Mouse (Mus musculus): ENCODE data around the gene Gorasp1. TPM values are rescaled to one million over a fixed set of nuclear protein-coding genes. Genes with fewer than 3 reads are reported as not detected.

The Gorasp1 gene
- total RNA-seq, 2 experiments from 2014 or later, result 26.1 to 26.2 TPM

GRCm38 (mm10) chr9:119894339-119895009 is 42.9 kb downstream of the Gorasp1 start, which contains the start of gene Wdr48:
TSS of gene Wdr48 (plus strand) at chr9:119894878.
- DNase-seq (ENCODE audit: extremely low spot score in 1 of 2, low spot score in 2 of 2), result peak; percentile 98 to 99
- intact Hi-C loops (cut with DNase I), result loop anchor here (10.0 kb wide), 1 partner anchor 250 kb away; no protein-coding TSS in a partner anchor

DNA sequence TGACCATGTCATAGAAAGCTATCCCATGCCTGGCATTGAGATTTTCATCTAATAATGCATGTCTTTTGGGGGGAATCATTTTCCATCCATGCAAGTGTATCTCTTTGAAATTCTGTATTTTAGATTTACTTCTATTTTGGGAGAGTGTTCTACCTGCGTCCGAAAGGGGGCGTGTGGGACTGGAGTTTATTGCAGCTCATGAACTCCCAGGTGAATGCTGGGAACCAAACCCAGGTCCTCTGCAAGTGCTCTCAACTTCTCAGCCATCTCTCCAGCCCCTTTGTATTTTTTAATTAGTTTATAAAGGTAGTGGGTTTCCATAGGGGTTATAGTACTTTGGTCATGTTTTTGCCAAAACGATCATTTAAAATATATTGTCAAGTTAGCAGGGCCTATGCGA is 43.5 kb downstream of the Gorasp1 start:
- DNase-seq (ENCODE audit: extremely low spot score in 1 of 2, low spot score in 2 of 2), result no peak
- intact Hi-C loops (cut with DNase I), result loop anchor here (10.0 kb wide), 1 partner anchor 249 kb away; no protein-coding TSS in a partner anchor

GRCm38 (mm10) chr9:119890692-119891091 is 46.7 kb downstream of the Gorasp1 start:
- intact Hi-C loops (cut with DNase I), result loop anchor here (10.0 kb wide), 1 partner anchor 246 kb away; no protein-coding TSS in a partner anchor
- peak in 1 of 2 experiments; percentile 48 for DNase-seq (ENCODE audit: extremely low spot score in 1 of 2, low spot score in 2 of 2)

DNA sequence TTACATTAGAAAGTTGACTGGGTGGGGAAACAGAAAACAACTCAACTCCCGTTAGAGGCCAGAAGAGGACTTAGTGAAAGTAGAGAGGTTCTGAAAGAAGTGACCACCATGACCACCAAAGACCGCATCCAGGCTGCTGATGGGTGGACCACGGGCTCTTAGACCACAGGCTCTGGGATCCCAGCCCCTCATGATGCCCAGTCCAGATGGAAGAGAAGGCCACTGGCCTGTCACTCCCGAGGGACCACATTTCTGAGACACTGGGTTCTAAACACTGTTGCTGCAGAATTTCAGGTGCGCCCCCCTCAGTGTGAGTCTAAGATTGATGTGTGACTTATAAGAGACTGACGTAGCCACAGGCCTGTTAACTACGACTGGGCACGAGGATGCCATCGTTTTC is 47.9 kb downstream of the Gorasp1 start:
- DNase-seq (ENCODE audit: extremely low spot score in 1 of 2, low spot score in 2 of 2), result no peak
- intact Hi-C loops (cut with DNase I), result no loop called here

DNA sequence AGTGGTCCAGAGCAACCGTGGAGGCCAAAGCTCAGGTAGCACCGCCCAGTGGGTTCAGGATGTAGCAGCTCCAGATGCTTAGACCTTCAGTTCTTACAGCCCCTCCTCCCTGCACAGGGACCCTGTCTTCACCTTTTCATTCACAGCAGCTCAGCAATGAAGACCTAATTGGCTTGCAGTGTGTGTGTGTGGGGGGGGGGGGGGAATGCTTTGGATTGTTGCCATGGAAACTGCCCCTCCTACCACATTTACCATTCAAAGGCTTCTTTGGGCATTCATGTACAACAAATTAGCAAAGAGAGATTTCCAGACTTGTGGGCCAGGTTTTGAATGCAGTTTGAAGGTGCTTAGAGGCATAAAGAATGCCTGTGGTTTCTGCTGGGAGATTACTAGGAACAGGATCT is 48.5 kb downstream of the Gorasp1 start:
- intact Hi-C loops (cut with DNase I), result no loop called here
- no peak for DNase-seq (ENCODE audit: extremely low spot score in 1 of 2, low spot score in 2 of 2)

DNA sequence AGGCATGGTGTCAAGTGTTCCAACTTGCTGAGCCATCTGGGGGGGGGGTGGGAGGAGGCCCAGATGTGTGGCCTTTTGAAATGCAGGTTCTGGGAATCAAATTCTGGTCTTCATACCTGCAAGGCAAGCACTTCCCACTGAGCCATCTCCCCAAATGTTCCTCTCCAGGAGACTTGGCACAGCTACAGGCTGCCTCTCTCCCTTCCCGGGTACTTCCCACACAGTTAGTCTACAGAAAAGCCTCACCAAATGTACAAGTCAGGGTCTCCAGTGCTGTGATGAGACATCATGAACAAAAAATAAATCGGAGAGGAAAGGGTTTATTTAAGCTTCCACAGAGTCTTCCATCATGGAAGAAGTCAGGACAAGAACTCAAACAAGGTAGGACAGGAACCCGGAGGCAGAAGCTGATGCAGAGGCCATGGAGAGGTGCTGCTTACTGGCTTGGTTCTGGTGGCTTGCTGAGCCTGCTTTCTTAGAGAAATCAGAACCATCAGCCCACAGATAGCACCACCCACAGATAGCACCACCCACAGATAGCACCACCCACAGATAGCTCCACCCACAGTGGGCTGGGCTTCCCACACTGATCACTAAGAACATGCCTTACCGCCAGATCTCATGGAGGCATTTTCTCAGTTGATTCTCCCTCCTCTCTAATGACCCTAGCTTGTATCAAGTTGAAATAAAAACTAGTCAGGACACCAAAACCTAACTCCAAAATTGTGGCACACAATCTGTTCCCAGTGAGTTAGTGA is 50.0 kb downstream of the Gorasp1 start:
- DNase-seq (ENCODE audit: extremely low spot score in 1 of 2, low spot score in 2 of 2), result no peak
- intact Hi-C loops (cut with DNase I), result no loop called here

Other genes starting within 250 kb of the Gorasp1 start
- under 1 TPM; 0.14 to 0.17 TPM for gene Scn10a, start 218.2 kb downstream of the Gorasp1 start, total RNA-seq (2021)
- under 1 TPM; 0.43 to 0.47 TPM for gene Scn11a, start 112.1 kb downstream of the Gorasp1 start, total RNA-seq (2021)
- 10 to 100 TPM; 75.7 to 85.8 TPM for gene Wdr48, start 42.7 kb downstream of the Gorasp1 start, total RNA-seq (2021)
- gene Ttc21a, start within 50 bp of the Gorasp1 start, total RNA-seq (2021), result 1 to 10 TPM; 1.1 TPM
- 1 to 10 TPM; 7.6 to 8.7 TPM for gene Csrnp1, start 47.1 kb upstream of the Gorasp1 start, total RNA-seq (2021)
- gene Xirp1, start 86.0 kb upstream of the Gorasp1 start, total RNA-seq (2021), result under 1 TPM in 1 of 2 experiments, not detected in 1; 0.11 TPM
- 10 to 100 TPM; 31.9 to 33.5 TPM for gene Cx3cr1, start 132.3 kb upstream of the Gorasp1 start, total RNA-seq (2021)
- not detected for gene Ccr8, start 154.5 kb upstream of the Gorasp1 start, total RNA-seq (2021)
- gene Slc25a38, start 172.8 kb upstream of the Gorasp1 start, total RNA-seq (2021), result 10 to 100 TPM; 24.5 to 26.6 TPM
- 100 to 1,000 TPM; 711 to 726 TPM for gene Rpsa, start 190.1 kb upstream of the Gorasp1 start, total RNA-seq (2021)
- gene Mobp, start 212.1 kb upstream of the Gorasp1 start, total RNA-seq (2021), result 10 to 100 TPM; 18.6 to 57.9 TPM